Mouse (Mus musculus) heart, adult 2 months (tissue): ENCODE measurements around the gene Has1.

Experiments used
- CTCF ChIP-seq: fragments of 200-600 bp; IDR thresholded peaks from 2 replicates; pipeline ENCODE4 v1.8.1; 2022; ENCODE audit warnings: antibody characterized with exemption, mild to moderate bottlenecking, moderate library complexity
- EP300 ChIP-seq: fragments of 200-500 bp; IDR thresholded peaks from 2 replicates; pipeline ENCODE4 v1.6.1; 2011; ENCODE audit warnings: low read depth, low read length, control low read depth; ENCODE audit not compliant: insufficient read depth
- POLR2A ChIP-seq: fragments of 200-500 bp; IDR thresholded peaks from 2 replicates; pipeline ENCODE4 v1.6.1; 2011; ENCODE audit warnings: mild to moderate bottlenecking, low read depth, low read length, control low read depth; ENCODE audit not compliant: insufficient read depth

GRCm38 (mm10) chr17:17828191-17828981 lies 26.6 kb downstream of the Has1 start:
- no peak for TF ChIP-seq CTCF
- TF ChIP-seq POLR2A = peak; percentile 64
- no peak for TF ChIP-seq EP300
